In genomic region chr4:116995131-116995797, GRCm38 (mm10) we compare ENCODE assay signal across 8 mouse cellular contexts. TPM values are rescaled to one million over a fixed set of nuclear protein-coding genes. Genes with fewer than 3 reads are reported as not detected.
A peak's percentile ranks its signal among the peaks of the same experiment; 100 is the strongest.
DNase-seq lines count a peak whose midpoint lies in the region; ATAC-seq lines count a peak whose summit lies in the region.

Hectd3 (plus strand) TSS chr4:116995317.

- peak within 1 kb of the TSS; percentile 97 for H3K4me3 ChIP-seq in intestine, embryonic 16.5 days (ENCODE audit: low read length)
- peak within 1 kb of the TSS; percentile 96 for H3K4me3 ChIP-seq in limb, embryonic 12.5 days (replicated peaks)
- H3K4me3 ChIP-seq in midbrain, embryonic 13.5 days (replicated peaks): peak within 1 kb of the TSS; percentile 98

- peaks cover 18% of the 10 kb centered on the region for H3K4me1 ChIP-seq in intestine, embryonic 16.5 days (ENCODE audit: control insufficient read depth, insufficient read depth, low read length)
- H3K4me1 ChIP-seq in limb, embryonic 12.5 days (replicated peaks): peaks cover 19% of the 10 kb centered on the region
- H3K4me1 ChIP-seq in midbrain, embryonic 13.5 days (replicated peaks): peaks cover 30% of the 10 kb centered on the region

- peak within 1 kb of the TSS; percentile 90 for H3K27ac ChIP-seq in intestine, embryonic 16.5 days (ENCODE audit: low read length)
- peak within 1 kb of the TSS; percentile 70 for H3K27ac ChIP-seq in limb, embryonic 12.5 days
- H3K27ac ChIP-seq in midbrain, embryonic 13.5 days: peak within 1 kb of the TSS; percentile 87

- peak within 1 kb of the TSS; percentile 89 for H3K9ac ChIP-seq in intestine, embryonic 16.5 days (ENCODE audit: low read depth, low read length)
- H3K9ac ChIP-seq in limb, embryonic 12.5 days (replicated peaks): peak within 1 kb of the TSS; percentile 76
- peak within 1 kb of the TSS; percentile 96 for H3K9ac ChIP-seq in midbrain, embryonic 13.5 days (replicated peaks)

- under 1% methylated on average over 58 of the region's 58 CpGs for WGBS in intestine, embryonic 16.5 days
- under 1% methylated on average over 58 of the region's 58 CpGs for WGBS in limb, embryonic 12.5 days
- under 1% methylated on average over 56 of the region's 58 CpGs for WGBS in midbrain, embryonic 13.5 days

- peak; percentile 70 for DNase-seq in 3134 (ENCODE audit: extremely low read depth, insufficient read length, low spot score)
- peak; percentile 71 to 89 for DNase-seq in adrenal gland, adult (ENCODE audit: inconsistent age in 2 of 2, low spot score in 1 of 2)
- DNase-seq in embryo, embryonic 10.5 days (ENCODE audit: low spot score): peak; percentile 89
- DNase-seq in spleen, postnatal 10 days (ENCODE audit: low spot score in 2 of 2): peak; percentile 68 to 71

- no peaks in the 10 kb centered on the region for H3K27me3 ChIP-seq in intestine, embryonic 16.5 days (replicated peaks; ENCODE audit: control insufficient read depth, insufficient read depth, low read length)
- peaks cover 6% of the 10 kb centered on the region; the same call in 1 of the 2 replicates for H3K27me3 ChIP-seq in limb, embryonic 12.5 days
- H3K27me3 ChIP-seq in midbrain, embryonic 13.5 days: no peaks in the 10 kb centered on the region

- H3K36me3 ChIP-seq in intestine, embryonic 16.5 days (ENCODE audit: control insufficient read depth, insufficient read depth, low read length): peaks cover 9% of the 10 kb centered on the region
- H3K36me3 ChIP-seq in limb, embryonic 12.5 days: peaks cover 31% of the 10 kb centered on the region
- peaks cover 27% of the 10 kb centered on the region for H3K36me3 ChIP-seq in midbrain, embryonic 13.5 days

- peak; percentile 52 for ATAC-seq in granulocyte monocyte progenitor cell, adult 5-6 weeks (replicated peaks; ENCODE audit: poor library complexity, severe bottlenecking)
- peak; percentile 62 for ATAC-seq in intestine, embryonic 16.5 days
- ATAC-seq in limb, embryonic 12.5 days (ENCODE audit: insufficient number of reproducible peaks, insufficient read depth, low FRiP score, low TSS enrichment, low read depth): no peak
- peak; percentile 65 for ATAC-seq in midbrain, embryonic 13.5 days

- H3K9me3 ChIP-seq in intestine, embryonic 16.5 days (ENCODE audit: control insufficient read depth, low read length): no peaks in the 10 kb centered on the region
- no peaks in the 10 kb centered on the region for H3K9me3 ChIP-seq in limb, embryonic 12.5 days
- H3K9me3 ChIP-seq in midbrain, embryonic 13.5 days: no peaks in the 10 kb centered on the region

- H3K4me2 ChIP-seq in intestine, embryonic 16.5 days (ENCODE audit: low read depth, low read length): peak within 1 kb of the TSS; percentile 92
- H3K4me2 ChIP-seq in limb, embryonic 12.5 days: peak within 1 kb of the TSS; percentile 98
- peak within 1 kb of the TSS; percentile 99 for H3K4me2 ChIP-seq in midbrain, embryonic 13.5 days (replicated peaks)

RNA-seq across cellular contexts. Expression of gene Hectd3, which starts in this region (rescaled TPM):
- 8.5 and 9.2 TPM in 2 replicates for total RNA-seq in granulocyte monocyte progenitor cell, adult 5-6 weeks (2014; fragmentation: Nextera tagmentation)
- 14.7 and 15.3 TPM in 2 replicates for total RNA-seq in granulocyte monocyte progenitor cell, adult 5-6 weeks (2017)
- 14.0 and 15.6 TPM in 2 replicates for polyA plus RNA-seq in intestine, embryonic 16.5 days (2015; fragmentation: Nextera tagmentation; extraction: Ambion mirVana)
- 10.7 and 10.8 TPM in 2 replicates for polyA plus RNA-seq in limb, embryonic 12.5 days (2016; fragmentation: Nextera tagmentation; extraction: Ambion mirVana)
- polyA plus RNA-seq in midbrain, embryonic 13.5 days (2015; fragmentation: Nextera tagmentation; extraction: Ambion mirVana): 18.3 and 20.2 TPM in 2 replicates
